Mouse (Mus musculus) liver, embryonic 11.5 days (tissue): Measurements from ENCODE around the gene Timp2. TPM values are rescaled to one million over a fixed set of nuclear protein-coding genes. Genes with fewer than 3 reads are reported as not detected.

Experiments
- ATAC-seq: fragments of 200-750 bp; cut with Nextera tagmentation; replicated peaks from 2 replicates; pipeline ENCODE4 v1.8.0; 2017; ENCODE audit warnings: moderate number of reproducible peaks, mild to moderate bottlenecking, moderate TSS enrichment, moderate library complexity; ENCODE audit not compliant: low FRiP score
- DNase-seq: peaks from one replicate; pipeline ENCODE4 v3.0.0-alpha.2; 2017; ENCODE audit warnings: low spot score
- H3K27ac ChIP-seq: fragments of 300-500 bp; sonication (generic); 2 replicates; pipeline ENCODE4 v1.5.1; 2014; ENCODE audit warnings: mild to moderate bottlenecking, low read depth, low read length, control low read depth
- H3K27me3 ChIP-seq: fragments of 300-500 bp; sonication (generic); replicated peaks from 2 replicates; pipeline ENCODE4 v1.6.1; 2014; ENCODE audit warnings: low read length, mixed read lengths; ENCODE audit not compliant: control insufficient read depth, insufficient read depth
- H3K36me3 ChIP-seq: fragments of 300-500 bp; sonication (generic); 2 replicates; pipeline ENCODE4 v1.6.1; 2014; ENCODE audit warnings: mild to moderate bottlenecking, low read length, moderate library complexity, mixed read lengths; ENCODE audit not compliant: control insufficient read depth, insufficient read depth
- H3K4me1 ChIP-seq: fragments of 300-500 bp; sonication (generic); replicated peaks from 2 replicates; pipeline ENCODE4 v1.6.1; 2014; ENCODE audit warnings: low read length, mixed read lengths; ENCODE audit not compliant: control insufficient read depth, insufficient read depth
- H3K4me2 ChIP-seq: fragments of 300-500 bp; sonication (generic); 2 replicates; pipeline ENCODE4 v1.6.1; 2014; ENCODE audit warnings: mild to moderate bottlenecking, control low read depth, moderate library complexity
- H3K4me3 ChIP-seq: fragments of 300-500 bp; sonication (generic); 2 replicates; pipeline ENCODE4 v1.5.1; 2014; ENCODE audit warnings: low read depth, low read length, control low read depth
- H3K9ac ChIP-seq: fragments of 300-500 bp; sonication (generic); 2 replicates; pipeline ENCODE4 v1.6.1; 2014; ENCODE audit warnings: low read depth, low read length, control low read depth
- H3K9me3 ChIP-seq: fragments of 300-500 bp; sonication (generic); 2 replicates; pipeline ENCODE4 v1.6.1; 2016; ENCODE audit warnings: low read length, inconsistent platforms, mixed read lengths; ENCODE audit not compliant: control insufficient read depth
- WGBS: fragments of 180-500 bp; shearing (Covaris S2); extraction: QIAGEN DNeasy Blood & Tissue Kit; methylation state at CpG from one replicate; pipeline ENCODE4 v1.1.7; 2014; 5-methylcytosine and 5-hydroxymethylcytosine counted together
- polyA plus RNA-seq: library from polyadenylated mRNA; unstranded; fragments of >200 nt; fragmentation: Nextera tagmentation; extraction: Ambion mirVana; gene quantifications from 2 replicates; pipeline ENCODE4 v1.2.1, GENCODE M21; 2014

The Timp2 gene
- polyA plus RNA-seq, 1 experiment from 2014 or later: 17.8 TPM

- peaks cover 6% of the 10 kb centered on the region for H3K27me3 ChIP-seq
- WGBS: 31% methylated on average over 5 of the region's 5 CpGs
- peaks cover 20% of the 10 kb centered on the region for H3K4me1 ChIP-seq
- H3K4me2 ChIP-seq: no peak overlapping the region
- H3K4me3 ChIP-seq: no peak overlapping the region
- ATAC-seq (peak; percentile 36; the same call in 1 of the 2 replicates), DNase-seq (peak; percentile 57)
- H3K36me3 ChIP-seq: no peaks in the 10 kb centered on the region
- H3K9ac ChIP-seq: peak overlapping the region; percentile 34; the same call in 1 of the 2 replicates
- H3K27ac ChIP-seq: peak overlapping the region; percentile 34; the same call in 1 of the 2 replicates
- H3K9me3 ChIP-seq: no peaks in the 10 kb centered on the region
These were observed 6.7 kb downstream of the Timp2 start for GRCm38 (mm10) chr11:118348877-118349276.

GRCm38 (mm10) chr11:118348419-118348818, 7.1 kb downstream of the Timp2 start:
- peak overlapping the region; percentile 34; the same call in 1 of the 2 replicates for H3K9ac ChIP-seq
- WGBS: 41% methylated on average over 3 of the region's 3 CpGs
- no peak for ATAC-seq
- H3K36me3 ChIP-seq: no peaks in the 10 kb centered on the region
- H3K27me3 ChIP-seq: peaks cover 4% of the 10 kb centered on the region; the same call in 1 of the 2 replicates
- H3K9me3 ChIP-seq: no peaks in the 10 kb centered on the region
- no peak overlapping the region for H3K4me2 ChIP-seq
- H3K4me3 ChIP-seq: no peak overlapping the region
- DNase-seq: no peak
- H3K4me1 ChIP-seq: peaks cover 20% of the 10 kb centered on the region
- no peak overlapping the region for H3K27ac ChIP-seq

GRCm38 (mm10) chr11:118347911-118348310, 7.6 kb downstream of the Timp2 start:
- Histone ChIP-seq H3K4me2 (no peak overlapping the region), H3K36me3 (no peaks in the 10 kb centered on the region), H3K9me3 (no peaks in the 10 kb centered on the region), H3K27me3 (peaks cover 4% of the 10 kb centered on the region; the same call in 1 of the 2 replicates), H3K4me1 (peaks cover 20% of the 10 kb centered on the region), H3K27ac (no peak overlapping the region), H3K9ac (no peak overlapping the region), H3K4me3 (no peak overlapping the region)
- DNase-seq: no peak
- ATAC-seq: no peak
- 90% methylated on average over 12 of the region's 12 CpGs for WGBS

GRCm38 (mm10) chr11:118347391-118347790, 8.1 kb downstream of the Timp2 start:
- H3K4me3 ChIP-seq: no peak overlapping the region
- H3K36me3 ChIP-seq: no peaks in the 10 kb centered on the region
- peaks cover 20% of the 10 kb centered on the region for H3K4me1 ChIP-seq
- H3K9ac ChIP-seq: no peak overlapping the region
- 82% methylated on average over 2 of the region's 2 CpGs for WGBS
- no peak overlapping the region for H3K27ac ChIP-seq
- peaks cover 4% of the 10 kb centered on the region; the same call in 1 of the 2 replicates for H3K27me3 ChIP-seq
- no peak overlapping the region for H3K4me2 ChIP-seq
- no peak for DNase-seq
- no peak for ATAC-seq
- no peaks in the 10 kb centered on the region for H3K9me3 ChIP-seq

GRCm38 (mm10) chr11:118346395-118347096, 9.0 kb downstream of the Timp2 start:
- DNase-seq (no peak), ATAC-seq (no peak)
- Histone ChIP-seq H3K4me1 (peaks cover 20% of the 10 kb centered on the region), H3K4me2 (no peak overlapping the region), H3K4me3 (no peak overlapping the region), H3K9ac (no peak overlapping the region), H3K27ac (no peak overlapping the region), H3K36me3 (no peaks in the 10 kb centered on the region), H3K9me3 (no peaks in the 10 kb centered on the region), H3K27me3 (peaks cover 2% of the 10 kb centered on the region; the same call in 1 of the 2 replicates)
- 86% methylated on average over 8 of the region's 8 CpGs for WGBS

GRCm38 (mm10) chr11:118345693-118346092, 9.8 kb downstream of the Timp2 start:
- 49% methylated on average over 4 of the region's 4 CpGs for WGBS
- no peak overlapping the region for H3K27ac ChIP-seq
- no peak overlapping the region for H3K9ac ChIP-seq
- H3K4me1 ChIP-seq: peaks cover 20% of the 10 kb centered on the region
- no peak overlapping the region for H3K4me2 ChIP-seq
- H3K27me3 ChIP-seq: no peaks in the 10 kb centered on the region
- H3K4me3 ChIP-seq: no peak overlapping the region
- DNase-seq (no peak), ATAC-seq (no peak)
- H3K9me3 ChIP-seq: no peaks in the 10 kb centered on the region
- H3K36me3 ChIP-seq: no peaks in the 10 kb centered on the region

- H3K4me3 ChIP-seq: no peak overlapping the region
- no peak overlapping the region for H3K4me2 ChIP-seq
- peaks cover 10% of the 10 kb centered on the region for H3K4me1 ChIP-seq
- ATAC-seq (no peak), DNase-seq (no peak)
- H3K27me3 ChIP-seq: no peaks in the 10 kb centered on the region
- H3K36me3 ChIP-seq: no peaks in the 10 kb centered on the region
- no peak overlapping the region for H3K27ac ChIP-seq
- no peaks in the 10 kb centered on the region for H3K9me3 ChIP-seq
- no peak overlapping the region for H3K9ac ChIP-seq
- 71% methylated on average over 2 of the region's 2 CpGs for WGBS
These were observed 11.9 kb downstream of the Timp2 start for GRCm38 (mm10) chr11:118343629-118344028.

- 34% methylated on average over 7 of the region's 7 CpGs for WGBS
These were observed 13.0 kb downstream of the Timp2 start, which contains the start of gene Cep295nl for GRCm38 (mm10) chr11:118342400-118342981. Gene Cep295nl, minus strand, starts transcription at chr11:118342500.

More at GRCm38 (mm10) chr11:118342400-118342981, 13.0 kb downstream of the Timp2 start, which contains the start of gene Cep295nl:
- no peaks in the 10 kb centered on the region for H3K27me3 ChIP-seq
- H3K4me1 ChIP-seq: 0 out of 2 replicates have a peak, but pooled peaks cover 3% of the 10 kb centered on the region
- ATAC-seq (no peak), DNase-seq (no peak)
- H3K4me2 ChIP-seq: no peak within 1 kb of the TSS
- no peaks in the 10 kb centered on the region for H3K9me3 ChIP-seq
- H3K4me3 ChIP-seq: no peak within 1 kb of the TSS
- H3K36me3 ChIP-seq: no peaks in the 10 kb centered on the region
- no peak within 1 kb of the TSS for H3K27ac ChIP-seq
- no peak within 1 kb of the TSS for H3K9ac ChIP-seq
